Mouse (Mus musculus) ES-E14 (cell line): ENCODE data around the gene Suco.

ENCODE experiments used
- CHD2 ChIP-seq: IDR thresholded peaks from 2 replicates; pipeline ENCODE4 v1.6.1; 2014; ENCODE audit warnings: mild to moderate bottlenecking, low read depth, low read length, inconsistent platforms
- MAFK ChIP-seq: IDR thresholded peaks from 2 replicates; pipeline ENCODE4 v1.6.1; 2014; ENCODE audit warnings: mild to moderate bottlenecking, low read depth, low read length, inconsistent platforms; ENCODE audit not compliant: insufficient read depth
- ZNF384 ChIP-seq: IDR thresholded peaks from 2 replicates; pipeline ENCODE4 v1.6.1; 2012; ENCODE audit warnings: low read depth, low read length, inconsistent platforms

GRCm38 (mm10) chr1:161794447-161795211 lies 81.9 kb downstream of the Suco start:
- TF ChIP-seq MAFK, result no peak
- TF ChIP-seq ZNF384, result no peak
- TF ChIP-seq CHD2, result no peak
